Mouse (Mus musculus) embryonic facial prominence, embryonic 13.5 days (tissue): Measurements from ENCODE around the gene Phf20. TPM values are rescaled to one million over a fixed set of nuclear protein-coding genes. Genes with fewer than 3 reads are reported as not detected.
A peak's percentile ranks its signal among the peaks of the same experiment; 100 is the strongest.
"Not testable (repeated sequence)": the region's sequence is repeated elsewhere in the genome, so short reads cannot be mapped to it uniquely, and the experiment has no call there.

Source experiments
- ATAC-seq: fragments of 200-750 bp; cut with Nextera tagmentation; 2 replicates; pipeline ENCODE4 v1.8.0; 2017; ENCODE audit warnings: low read depth; ENCODE audit not compliant: insufficient number of reproducible peaks, insufficient read depth, low FRiP score, low TSS enrichment
- H3K27ac ChIP-seq: fragments of 300-500 bp; sonication (generic); 2 replicates; pipeline ENCODE4 v1.5.1; 2015; ENCODE audit warnings: moderate library complexity, mild to moderate bottlenecking, inconsistent platforms
- H3K27me3 ChIP-seq: fragments of 300-500 bp; sonication (generic); 2 replicates; pipeline ENCODE4 v1.6.1; 2015; ENCODE audit warnings: mild to moderate bottlenecking, inconsistent platforms
- H3K36me3 ChIP-seq: fragments of 300-500 bp; sonication (generic); 2 replicates; pipeline ENCODE4 v1.6.1; 2015; ENCODE audit warnings: mild to moderate bottlenecking, inconsistent platforms
- H3K4me1 ChIP-seq: fragments of 300-500 bp; sonication (generic); 2 replicates; pipeline ENCODE4 v1.6.1; 2015; ENCODE audit warnings: inconsistent platforms
- H3K4me2 ChIP-seq: fragments of 300-500 bp; sonication (generic); 2 replicates; pipeline ENCODE4 v1.6.1; 2015; ENCODE audit warnings: moderate library complexity, mild to moderate bottlenecking, inconsistent platforms
- H3K4me3 ChIP-seq: fragments of 300-500 bp; sonication (generic); 2 replicates; pipeline ENCODE4 v1.5.1; 2015; ENCODE audit warnings: mild to moderate bottlenecking, inconsistent platforms
- H3K9ac ChIP-seq: fragments of 300-500 bp; sonication (generic); 2 replicates; pipeline ENCODE4 v1.6.1; 2015; ENCODE audit warnings: mild to moderate bottlenecking, inconsistent platforms
- H3K9me3 ChIP-seq: fragments of 300-500 bp; sonication (generic); 2 replicates; pipeline ENCODE4 v1.6.1; 2016; ENCODE audit warnings: inconsistent platforms
- WGBS: fragments of 180-500 bp; shearing (Covaris S2); methylation state at CpG from one replicate; pipeline ENCODE4 v1.1.7; 2015; ENCODE audit warnings: mixed read lengths; 5-methylcytosine and 5-hydroxymethylcytosine counted together
- polyA plus RNA-seq: library from polyadenylated mRNA; unstranded; fragments of >200 nt; fragmentation: Nextera tagmentation; extraction: Ambion mirVana; gene quantifications from 2 replicates; pipeline ENCODE4 v1.2.1, GENCODE M21; 2015

Gene Phf20
- polyA plus RNA-seq, 1 experiment from 2014 or later, result 90.3 TPM

GRCm38 (mm10) chr2:156201486-156201885 is 5.2 kb downstream of the Phf20 start:
- WGBS, result 94% methylated on average over 4 of the region's 4 CpGs
- H3K27me3 ChIP-seq, result no peaks in the 10 kb centered on the region
- no peaks in the 10 kb centered on the region for H3K9me3 ChIP-seq
- ATAC-seq, result no peak
- peaks cover 47% of the 10 kb centered on the region for H3K4me1 ChIP-seq
- H3K4me3 ChIP-seq, result no peak overlapping the region
- H3K9ac ChIP-seq, result no peak overlapping the region
- H3K4me2 ChIP-seq, result no peak overlapping the region
- peaks cover 25% of the 10 kb centered on the region for H3K36me3 ChIP-seq
- H3K27ac ChIP-seq, result no peak overlapping the region

GRCm38 (mm10) chr2:156202848-156203437 is 6.7 kb downstream of the Phf20 start:
- peaks cover 33% of the 10 kb centered on the region for H3K36me3 ChIP-seq
- peak overlapping the region; percentile 22; the same call in 1 of the 2 replicates for H3K4me2 ChIP-seq
- 34% methylated on average over 3 of the region's 3 CpGs for WGBS
- peak overlapping the region; percentile 84 for H3K27ac ChIP-seq
- H3K27me3 ChIP-seq, result no peaks in the 10 kb centered on the region
- 0 out of 2 replicates have a peak overlapping the region, but pooled peaks have one; percentile 32 for H3K9ac ChIP-seq
- H3K9me3 ChIP-seq, result no peaks in the 10 kb centered on the region
- peak; percentile 79; the same call in 1 of the 2 replicates for ATAC-seq
- H3K4me3 ChIP-seq, result no peak overlapping the region
- peaks cover 47% of the 10 kb centered on the region for H3K4me1 ChIP-seq

GRCm38 (mm10) chr2:156203917-156204316 is 7.7 kb downstream of the Phf20 start:
- H3K9ac ChIP-seq, result no peak overlapping the region
- peaks cover 33% of the 10 kb centered on the region for H3K36me3 ChIP-seq
- H3K27me3 ChIP-seq, result no peaks in the 10 kb centered on the region
- no peak overlapping the region for H3K4me3 ChIP-seq
- 88% methylated on average over 6 of the region's 6 CpGs for WGBS
- H3K27ac ChIP-seq, result no peak overlapping the region
- H3K4me2 ChIP-seq, result no peak overlapping the region
- H3K9me3 ChIP-seq, result no peaks in the 10 kb centered on the region
- H3K4me1 ChIP-seq, result peaks cover 39% of the 10 kb centered on the region
- no peak for ATAC-seq

GRCm38 (mm10) chr2:156217786-156218185 is 21.5 kb downstream of the Phf20 start:
- Histone ChIP-seq H3K4me1 (no peaks in the 10 kb centered on the region), H3K27ac (no peak overlapping the region), H3K4me2 (no peak overlapping the region), H3K27me3 (no peaks in the 10 kb centered on the region), H3K9me3 (no peaks in the 10 kb centered on the region), H3K4me3 (no peak overlapping the region), H3K9ac (no peak overlapping the region), H3K36me3 (peaks cover 31% of the 10 kb centered on the region)
- ATAC-seq, result no peak
- WGBS, result 78% methylated on average over 1 of the region's 1 CpGs

- H3K27me3 ChIP-seq, result no peaks in the 10 kb centered on the region
- no peaks in the 10 kb centered on the region for H3K9me3 ChIP-seq
- H3K4me1 ChIP-seq, result no peaks in the 10 kb centered on the region
- no peak overlapping the region for H3K27ac ChIP-seq
- peaks cover 58% of the 10 kb centered on the region for H3K36me3 ChIP-seq
- H3K4me3 ChIP-seq, result no peak overlapping the region
- H3K4me2 ChIP-seq, result no peak overlapping the region
- H3K9ac ChIP-seq, result no peak overlapping the region
- no peak for ATAC-seq
These were observed 25.8 kb downstream of the Phf20 start for GRCm38 (mm10) chr2:156222100-156222499.

GRCm38 (mm10) chr2:156224043-156224442 is 27.8 kb downstream of the Phf20 start:
- 90% methylated on average over 5 of the region's 5 CpGs for WGBS
- no peak overlapping the region for H3K9ac ChIP-seq
- H3K27me3 ChIP-seq, result no peaks in the 10 kb centered on the region
- no peaks in the 10 kb centered on the region for H3K4me1 ChIP-seq
- no peak overlapping the region for H3K4me2 ChIP-seq
- ATAC-seq, result no peak
- H3K27ac ChIP-seq, result no peak overlapping the region
- no peaks in the 10 kb centered on the region for H3K9me3 ChIP-seq
- no peak overlapping the region for H3K4me3 ChIP-seq
- H3K36me3 ChIP-seq, result peaks cover 69% of the 10 kb centered on the region

GRCm38 (mm10) chr2:156227689-156228088 is 31.4 kb downstream of the Phf20 start:
- WGBS, result 97% methylated on average over 1 of the region's 1 CpGs
- H3K4me1 ChIP-seq, result peaks cover 3% of the 10 kb centered on the region; the same call in 1 of the 2 replicates
- H3K27me3 ChIP-seq, result no peaks in the 10 kb centered on the region
- peaks cover 68% of the 10 kb centered on the region for H3K36me3 ChIP-seq
- H3K9ac ChIP-seq, result no peak overlapping the region
- no peak overlapping the region for H3K27ac ChIP-seq
- H3K4me2 ChIP-seq, result no peak overlapping the region
- no peaks in the 10 kb centered on the region for H3K9me3 ChIP-seq
- H3K4me3 ChIP-seq, result no peak overlapping the region
- ATAC-seq, result no peak

- no peak for ATAC-seq
- Histone ChIP-seq H3K9ac (no peak overlapping the region), H3K9me3 (no peaks in the 10 kb centered on the region), H3K4me1 (peaks cover 16% of the 10 kb centered on the region), H3K27me3 (no peaks in the 10 kb centered on the region), H3K4me2 (no peak overlapping the region), H3K27ac (no peak overlapping the region), H3K36me3 (peaks cover 55% of the 10 kb centered on the region), H3K4me3 (no peak overlapping the region)
- WGBS, result 93% methylated on average over 1 of the region's 1 CpGs
These were observed 32.9 kb downstream of the Phf20 start for GRCm38 (mm10) chr2:156229171-156229570.

- Histone ChIP-seq H3K9ac (no peak overlapping the region), H3K36me3 (peaks cover 51% of the 10 kb centered on the region), H3K4me3 (no peak overlapping the region), H3K9me3 (no peaks in the 10 kb centered on the region), H3K4me1 (peaks cover 24% of the 10 kb centered on the region), H3K27me3 (no peaks in the 10 kb centered on the region), H3K4me2 (no peak overlapping the region), H3K27ac (no peak overlapping the region)
- ATAC-seq, result no peak
These were observed 35.1 kb downstream of the Phf20 start for GRCm38 (mm10) chr2:156231340-156231739.

- H3K9me3 ChIP-seq, result no peaks in the 10 kb centered on the region
- no peak overlapping the region for H3K9ac ChIP-seq
- H3K27ac ChIP-seq, result peak overlapping the region; percentile 30
- H3K27me3 ChIP-seq, result no peaks in the 10 kb centered on the region
- peaks cover 46% of the 10 kb centered on the region for H3K36me3 ChIP-seq
- H3K4me3 ChIP-seq, result no peak overlapping the region
- peaks cover 24% of the 10 kb centered on the region for H3K4me1 ChIP-seq
- H3K4me2 ChIP-seq, result no peak overlapping the region
- ATAC-seq, result no peak
- 22% methylated on average over 3 of the region's 3 CpGs for WGBS
These were observed 37.1 kb downstream of the Phf20 start for GRCm38 (mm10) chr2:156233275-156233948.

GRCm38 (mm10) chr2:156234016-156234415 is 37.8 kb downstream of the Phf20 start:
- Histone ChIP-seq H3K27ac (peak overlapping the region; percentile 30), H3K4me1 (peaks cover 24% of the 10 kb centered on the region), H3K36me3 (peaks cover 43% of the 10 kb centered on the region)
- H3K4me2 ChIP-seq, ATAC-seq, H3K9me3 ChIP-seq, H3K9ac ChIP-seq, H3K27me3 ChIP-seq, H3K4me3 ChIP-seq: not testable (repeated sequence)
- 19% methylated on average over 2 of the region's 2 CpGs for WGBS

GRCm38 (mm10) chr2:156235847-156236246 is 39.6 kb downstream of the Phf20 start:
- no peaks in the 10 kb centered on the region for H3K9me3 ChIP-seq
- no peak overlapping the region for H3K9ac ChIP-seq
- WGBS, result 93% methylated on average over 4 of the region's 4 CpGs
- no peak overlapping the region for H3K27ac ChIP-seq
- H3K4me3 ChIP-seq, result no peak overlapping the region
- H3K4me1 ChIP-seq, result peaks cover 24% of the 10 kb centered on the region
- ATAC-seq, result no peak
- H3K27me3 ChIP-seq, result no peaks in the 10 kb centered on the region
- H3K4me2 ChIP-seq, result no peak overlapping the region
- H3K36me3 ChIP-seq, result peaks cover 39% of the 10 kb centered on the region
